Mouse (Mus musculus) embryonic fibroblast, embryonic 13.5 days (primary cell): ENCODE results near the gene Otud1.

ENCODE experiments used
- CTCF ChIP-seq: IDR thresholded peaks from 2 replicates; pipeline ENCODE4 v1.5.1; 2011; ENCODE audit warnings: mild to moderate bottlenecking, control low read depth, low read length, moderate library complexity, borderline replicate concordance; ENCODE audit not compliant: insufficient read depth
- POLR2A ChIP-seq: IDR thresholded peaks from 2 replicates; pipeline ENCODE4 v1.6.1; 2011; ENCODE audit warnings: low read depth, mild to moderate bottlenecking, control low read depth, low read length, moderate library complexity

DNA sequence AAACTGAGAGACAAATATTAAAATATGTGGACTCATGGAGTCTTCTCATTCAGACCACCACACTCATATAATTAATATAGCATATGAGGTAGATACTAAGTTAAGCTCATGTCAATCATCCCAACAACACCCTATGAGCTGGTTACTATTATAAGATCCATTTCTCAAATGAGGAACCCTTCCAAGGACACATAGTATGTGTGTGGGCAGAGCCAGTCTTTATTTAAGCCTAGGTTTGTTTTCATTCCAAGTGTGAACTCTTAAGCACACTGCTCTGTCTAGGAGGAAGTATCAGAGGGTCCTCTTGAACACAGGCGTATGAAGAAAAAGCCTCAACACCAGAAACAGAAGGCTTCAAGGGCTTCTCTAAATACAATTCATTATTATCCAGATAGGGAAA lies 49.7 kb upstream of the Otud1 start:
- TF ChIP-seq CTCF (no peak), POLR2A (no peak)
